Mouse (Mus musculus) liver, embryonic 14.5 days (tissue): ENCODE measurements around the gene Usp47. TPM values are rescaled to one million over a fixed set of nuclear protein-coding genes. Genes with fewer than 3 reads are reported as not detected.

Source experiments
- ATAC-seq: fragments of 200-750 bp; cut with Nextera tagmentation; 2 replicates; pipeline ENCODE4 v1.8.0; 2017; ENCODE audit warnings: moderate number of reproducible peaks, mild to moderate bottlenecking, moderate library complexity; ENCODE audit not compliant: insufficient read depth
- DNase-seq, 3 experiments: peaks; one replicate each; pipeline ENCODE4 v3.0.0-alpha.2; 2012 to 2013; ENCODE audit warnings: low read depth in 3 of 3, low spot score in 3 of 3
- H3K27ac ChIP-seq: fragments of 300-500 bp; sonication (generic); 2 replicates; pipeline ENCODE4 v1.5.1; 2014; ENCODE audit warnings: moderate library complexity, mild to moderate bottlenecking, control low read depth, inconsistent platforms
- H3K27me3 ChIP-seq: fragments of 300-500 bp; sonication (generic); 2 replicates; pipeline ENCODE4 v1.6.1; 2014; ENCODE audit warnings: mild to moderate bottlenecking, low read length, moderate library complexity; ENCODE audit not compliant: control insufficient read depth, insufficient read depth
- H3K36me3 ChIP-seq: fragments of 300-500 bp; sonication (generic); replicated peaks from 2 replicates; pipeline ENCODE4 v1.6.1; 2014; ENCODE audit warnings: low read depth; ENCODE audit not compliant: control insufficient read depth, insufficient read depth
- H3K4me1 ChIP-seq, 2 experiments: fragments of 200-500 bp in 1 of 2; fragments of 300-500 bp in 1 of 2; sonication (generic) in 1 of 2; replicated peaks; 2 replicates each; pipeline ENCODE4 v1.6.1; 2012 to 2014; ENCODE audit warnings: antibody characterized with exemption in 1 of 2, inconsistent platforms in 1 of 2, low read length in 1 of 2; ENCODE audit not compliant: control insufficient read depth in 2 of 2, insufficient read depth in 2 of 2
- H3K4me2 ChIP-seq: fragments of 300-500 bp; sonication (generic); 2 replicates; pipeline ENCODE4 v1.6.1; 2014; ENCODE audit warnings: low read depth, mild to moderate bottlenecking, control low read depth, moderate library complexity
- H3K4me3 ChIP-seq, 2 experiments: fragments of 200-500 bp in 1 of 2; fragments of 300-500 bp in 1 of 2; sonication (generic) in 1 of 2; 2 replicates each; pipeline ENCODE4 v1.5.1; 2012 to 2014; ENCODE audit warnings: low read depth in 2 of 2, low read length in 2 of 2, mild to moderate bottlenecking in 2 of 2, control low read depth in 1 of 2, inconsistent platforms in 1 of 2, moderate library complexity in 1 of 2; ENCODE audit not compliant: insufficient read depth in 1 of 2
- H3K9ac ChIP-seq: fragments of 300-500 bp; sonication (generic); replicated peaks from 2 replicates; pipeline ENCODE4 v1.6.1; 2014; ENCODE audit warnings: mild to moderate bottlenecking, control low read depth, moderate library complexity
- H3K9me3 ChIP-seq: fragments of 300-500 bp; sonication (generic); 2 replicates; pipeline ENCODE4 v1.6.1; 2016; ENCODE audit warnings: low read length, mixed read lengths; ENCODE audit not compliant: control insufficient read depth
- CTCF ChIP-seq: IDR thresholded peaks from 2 replicates; pipeline ENCODE4 v1.5.1; 2016; ENCODE audit warnings: antibody characterized with exemption, low read depth, control low read depth
- EP300 ChIP-seq: IDR thresholded peaks from 2 replicates; pipeline ENCODE4 v1.6.1; 2016; ENCODE audit warnings: antibody characterized with exemption, low read depth
- WGBS: fragments of 180-500 bp; shearing (Covaris S2); extraction: QIAGEN DNeasy Blood & Tissue Kit; methylation state at CpG from one replicate; pipeline ENCODE4 v1.1.7; 2014; ENCODE audit not compliant: insufficient replicate concordance; 5-methylcytosine and 5-hydroxymethylcytosine counted together
- polyA plus RNA-seq, 2 experiments: library from polyadenylated mRNA; depleted of rRNA in 1 of 2; stranded (reverse) in 1 of 2; unstranded in 1 of 2; fragments of >200 nt; fragmentation: Nextera tagmentation in 1 of 2; extraction: Ambion mirVana in 1 of 2; gene quantifications; 2 replicates each; pipeline versions ENCODE4 v1.2.1 to v1.2.3; 2012 to 2014

Usp47 gene
- polyA plus RNA-seq, 2 experiments: 11.4 to 20.3 TPM

DNA sequence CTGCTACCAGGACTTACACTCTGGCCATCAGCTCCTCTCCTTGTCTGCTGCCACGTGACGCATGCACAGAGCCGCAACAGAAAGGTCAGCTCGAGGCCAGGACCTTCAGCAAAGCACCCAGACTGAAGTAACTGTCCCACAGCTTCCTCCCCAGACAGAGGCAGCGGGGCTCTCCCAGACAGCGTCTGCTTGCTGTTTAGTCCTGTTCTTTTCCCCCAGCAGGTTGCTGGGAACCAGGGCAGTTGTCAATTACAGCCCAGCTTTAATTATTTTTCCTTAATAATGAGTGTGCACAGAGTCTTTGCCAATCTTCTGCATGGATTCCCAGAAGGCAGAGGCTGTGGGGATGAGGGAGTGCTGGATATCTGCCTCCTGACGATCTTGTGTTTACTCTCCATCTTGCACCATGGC, 119.8 kb downstream of the Usp47 start:
- WGBS: 40% methylated on average over 7 of the region's 7 CpGs
- ATAC-seq: no peak
- DNase-seq: no peak

DNA sequence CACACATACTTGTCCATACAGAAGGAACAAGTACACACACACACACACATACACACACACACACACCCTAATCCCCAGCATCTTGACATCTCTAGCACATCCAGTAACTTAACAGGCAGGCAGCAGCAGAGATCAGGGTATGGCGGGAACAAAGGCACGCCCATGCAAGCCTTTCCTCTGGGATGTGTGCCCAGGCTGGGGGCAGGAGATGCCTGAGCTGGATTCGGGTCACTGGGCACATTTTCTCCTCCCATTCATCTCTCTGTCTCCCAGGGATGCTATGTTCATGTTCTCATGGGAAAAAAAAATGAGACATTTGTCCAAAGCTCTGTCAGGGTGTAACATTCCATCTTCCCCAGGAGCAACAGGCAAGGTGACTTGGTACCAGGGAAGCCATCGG, 120.7 kb downstream of the Usp47 start:
- H3K36me3 ChIP-seq: no peaks in the 10 kb centered on the region
- H3K4me3 ChIP-seq: no peak overlapping the region
- no peak for DNase-seq
- TF ChIP-seq CTCF: no peak
- no peak for TF ChIP-seq EP300
- H3K4me2 ChIP-seq: no peak overlapping the region
- no peak overlapping the region for H3K9ac ChIP-seq
- WGBS: 63% methylated on average over 4 of the region's 4 CpGs
- H3K27ac ChIP-seq: no peak overlapping the region
- H3K9me3 ChIP-seq: no peaks in the 10 kb centered on the region
- no peaks in the 10 kb centered on the region for H3K27me3 ChIP-seq
- H3K4me1 ChIP-seq: 0 out of 4 replicates have a peak, but pooled peaks cover 0 to 2% of the 10 kb centered on the region in 2 experiments
- ATAC-seq: no peak

More for the DNA sequence above, 119.8 kb downstream of the Usp47 start:
- Histone ChIP-seq H3K36me3 (no peaks in the 10 kb centered on the region), H3K4me3 (no peak overlapping the region), H3K4me1 (0 out of 4 replicates have a peak, but pooled peaks cover 0 to 2% of the 10 kb centered on the region in 2 experiments), H3K27me3 (no peaks in the 10 kb centered on the region), H3K4me2 (no peak overlapping the region), H3K9me3 (no peaks in the 10 kb centered on the region), H3K27ac (no peak overlapping the region), H3K9ac (no peak overlapping the region)
- no peak for TF ChIP-seq CTCF
- TF ChIP-seq EP300: no peak

- WGBS: 66% methylated on average over 11 of the region's 11 CpGs
- no peak for ATAC-seq
- no peak for DNase-seq
- Histone ChIP-seq H3K9ac (no peak overlapping the region), H3K4me2 (no peak overlapping the region), H3K27ac (no peak overlapping the region), H3K36me3 (no peaks in the 10 kb centered on the region), H3K27me3 (no peaks in the 10 kb centered on the region), H3K9me3 (no peaks in the 10 kb centered on the region), H3K4me1 (0 out of 4 replicates have a peak, but pooled peaks cover 0 to 2% of the 10 kb centered on the region in 2 experiments), H3K4me3 (no peak overlapping the region)
- no peak for TF ChIP-seq EP300
- TF ChIP-seq CTCF: no peak
These were observed 121.4 kb downstream of the Usp47 start for GRCm38 (mm10) chr7:112144646-112145179.

GRCm38 (mm10) chr7:112147979-112148378, 124.7 kb downstream of the Usp47 start:
- no peak overlapping the region for H3K9ac ChIP-seq
- TF ChIP-seq CTCF: no peak
- H3K27ac ChIP-seq: no peak overlapping the region
- H3K27me3 ChIP-seq: no peaks in the 10 kb centered on the region
- DNase-seq (no peak), ATAC-seq (no peak)
- no peaks in the 10 kb centered on the region for H3K4me1 ChIP-seq
- no peak overlapping the region for H3K4me3 ChIP-seq
- H3K36me3 ChIP-seq: no peaks in the 10 kb centered on the region
- no peaks in the 10 kb centered on the region for H3K9me3 ChIP-seq
- no peak overlapping the region for H3K4me2 ChIP-seq
- 53% methylated on average over 2 of the region's 2 CpGs for WGBS

DNA sequence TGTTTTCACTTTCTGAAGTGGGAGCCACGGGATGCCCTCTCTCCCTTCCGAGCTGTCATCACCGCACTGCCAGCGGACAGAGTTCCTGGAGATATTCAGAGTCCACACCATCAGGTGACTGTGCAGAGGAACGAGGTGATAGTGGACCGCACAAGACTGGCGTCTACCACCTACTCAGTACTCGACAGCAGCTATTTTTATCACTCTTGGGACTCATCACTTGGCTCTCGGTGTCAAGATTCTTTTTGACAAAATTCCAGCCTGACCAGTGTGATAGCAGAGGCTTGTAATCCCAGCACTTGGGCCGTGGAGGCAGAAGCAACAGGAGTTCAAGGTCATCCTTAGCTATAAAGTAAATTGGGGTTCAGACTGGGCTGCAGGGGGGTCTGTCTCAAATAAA, 125.8 kb downstream of the Usp47 start:
- H3K27me3 ChIP-seq: no peaks in the 10 kb centered on the region
- H3K36me3 ChIP-seq: no peaks in the 10 kb centered on the region
- TF ChIP-seq CTCF (no peak), EP300 (no peak)
- no peaks in the 10 kb centered on the region for H3K4me1 ChIP-seq
- no peak overlapping the region for H3K9ac ChIP-seq
- no peak overlapping the region for H3K4me2 ChIP-seq
- no peaks in the 10 kb centered on the region for H3K9me3 ChIP-seq
- H3K4me3 ChIP-seq: no peak overlapping the region
- ATAC-seq: no peak
- DNase-seq: no peak
- no peak overlapping the region for H3K27ac ChIP-seq
- 67% methylated on average over 10 of the region's 10 CpGs for WGBS
